Comparison of ENCODE assay signal across 7 mouse cellular contexts in genomic region chr3:138528265-138528664, GRCm38 (mm10). TPM values are rescaled to one million over a fixed set of nuclear protein-coding genes. Genes with fewer than 3 reads are reported as not detected.
DNase-seq lines count a peak whose midpoint lies in the region; ATAC-seq and TF ChIP-seq lines count a peak whose summit lies in the region.

No protein-coding gene starts in this region.

- no peak for ATAC-seq in lung, postnatal 0 days
- no peak for ATAC-seq in limb, embryonic 13.5 days (ENCODE audit: low FRiP score, low read depth)
- no peak for ATAC-seq in stomach, embryonic 15.5 days (ENCODE audit: insufficient read depth, low FRiP score, low read depth)

- H3K9ac ChIP-seq in lung, postnatal 0 days (replicated peaks; ENCODE audit: low read depth), result no peak overlapping the region
- peak overlapping the region; percentile 91 for H3K9ac ChIP-seq in limb, embryonic 13.5 days
- peak overlapping the region; percentile 80; the same call in 1 of the 2 replicates for H3K9ac ChIP-seq in stomach, embryonic 15.5 days

- TF ChIP-seq CTCF in lung, postnatal 0 days (IDR thresholded peaks at IDR 0.05), result no peak

- H3K4me1 ChIP-seq in lung, postnatal 0 days (ENCODE audit: insufficient read depth, low read depth, low read length), result peaks cover 11% of the 10 kb centered on the region; the same call in 1 of the 2 replicates
- peaks cover 37% of the 10 kb centered on the region for H3K4me1 ChIP-seq in forebrain, embryonic 10.5 days
- peaks cover 45% of the 10 kb centered on the region for H3K4me1 ChIP-seq in limb, embryonic 13.5 days
- peaks cover 20% of the 10 kb centered on the region for H3K4me1 ChIP-seq in stomach, embryonic 15.5 days

- H3K9me3 ChIP-seq in lung, postnatal 0 days (ENCODE audit: low read length), result no peaks in the 10 kb centered on the region
- no peaks in the 10 kb centered on the region for H3K9me3 ChIP-seq in forebrain, embryonic 10.5 days
- no peaks in the 10 kb centered on the region for H3K9me3 ChIP-seq in limb, embryonic 13.5 days
- H3K9me3 ChIP-seq in stomach, embryonic 15.5 days, result no peaks in the 10 kb centered on the region

- H3K36me3 ChIP-seq in lung, postnatal 0 days (ENCODE audit: insufficient read depth, low read length), result no peaks in the 10 kb centered on the region
- no peaks in the 10 kb centered on the region for H3K36me3 ChIP-seq in forebrain, embryonic 10.5 days (replicated peaks)
- H3K36me3 ChIP-seq in limb, embryonic 13.5 days, result no peaks in the 10 kb centered on the region
- no peaks in the 10 kb centered on the region for H3K36me3 ChIP-seq in stomach, embryonic 15.5 days

- DNase-seq in lung, postnatal 0 days (ENCODE audit: low spot score), result no peak
- DNase-seq in lung, adult 18-20 months, result no peak
- no peak for DNase-seq in forebrain, embryonic 10.5 days (ENCODE audit: extremely low spot score, low spot score)
- no peak for DNase-seq in left cerebral cortex, postnatal 25 days (ENCODE audit: low spot score in 2 of 2)
- DNase-seq in left cerebral cortex, adult 9 months (ENCODE audit: low spot score in 2 of 2), result no peak

- TF ChIP-seq EP300 in lung, postnatal 0 days (IDR thresholded peaks at IDR 0.05), result no peak

- 2% methylated on average over 16 of the region's 16 CpGs for WGBS in lung, postnatal 0 days
- 5% methylated on average over 16 of the region's 16 CpGs for WGBS in forebrain, embryonic 10.5 days
- 0% methylated on average over 16 of the region's 16 CpGs for WGBS in limb, embryonic 13.5 days
- WGBS in stomach, embryonic 15.5 days, result 2% methylated on average over 16 of the region's 16 CpGs

- no peaks in the 10 kb centered on the region for H3K27me3 ChIP-seq in lung, postnatal 0 days (replicated peaks; ENCODE audit: insufficient read depth, low read length)
- H3K27me3 ChIP-seq in forebrain, embryonic 10.5 days (ENCODE audit: poor library complexity, severe bottlenecking), result peaks cover 15% of the 10 kb centered on the region
- H3K27me3 ChIP-seq in limb, embryonic 13.5 days, result no peaks in the 10 kb centered on the region
- H3K27me3 ChIP-seq in stomach, embryonic 15.5 days (replicated peaks), result no peaks in the 10 kb centered on the region

- H3K27ac ChIP-seq in lung, postnatal 0 days (ENCODE audit: low read length), result no peak overlapping the region
- peak overlapping the region; percentile 98 for H3K27ac ChIP-seq in forebrain, embryonic 10.5 days
- no peak overlapping the region for H3K27ac ChIP-seq in limb, embryonic 13.5 days
- no peak overlapping the region for H3K27ac ChIP-seq in stomach, embryonic 15.5 days

- intact Hi-C loops in left cerebral cortex, postnatal 25 days (cut with DNase I), result loop anchor here (5.0 kb wide), 1 partner anchor 214 kb away; the partner anchor contains the start of gene Tspan5

- H3K4me2 ChIP-seq in lung, postnatal 0 days (replicated peaks; ENCODE audit: low read depth, low read length), result peak overlapping the region; percentile 83
- H3K4me2 ChIP-seq in limb, embryonic 13.5 days (replicated peaks), result peak overlapping the region; percentile 65
- peak overlapping the region; percentile 68 for H3K4me2 ChIP-seq in stomach, embryonic 15.5 days

- H3K4me3 ChIP-seq in lung, postnatal 0 days (ENCODE audit: low read depth, low read length), result peak overlapping the region; percentile 86
- peak overlapping the region; percentile 98 for H3K4me3 ChIP-seq in forebrain, embryonic 10.5 days
- H3K4me3 ChIP-seq in limb, embryonic 13.5 days, result peak overlapping the region; percentile 94
- H3K4me3 ChIP-seq in stomach, embryonic 15.5 days (replicated peaks), result peak overlapping the region; percentile 89

RNA-seq across cellular contexts. Expression of gene Eif4e, which starts 2.3 kb away (rescaled TPM):
- polyA plus RNA-seq in lung, postnatal 0 days (2015; fragmentation: Nextera tagmentation; extraction: Ambion mirVana), result 121 and 125 TPM in 2 replicates
- polyA plus RNA-seq in forebrain, embryonic 10.5 days (2016; fragmentation: Nextera tagmentation; extraction: Ambion mirVana), result 546 and 574 TPM in 2 replicates
- 402 TPM in 2 replicates for polyA plus RNA-seq in limb, embryonic 13.5 days (2015; fragmentation: Nextera tagmentation; extraction: Ambion mirVana)
- 295 and 313 TPM in 2 replicates for polyA plus RNA-seq in stomach, embryonic 15.5 days (2015; fragmentation: Nextera tagmentation; extraction: Ambion mirVana)
- total RNA-seq in left cerebral cortex, postnatal 25 days (2021), result 100 to 1,000 TPM; 176 to 189 TPM

RNA-seq across cellular contexts. Expression of gene Metap1, which starts 39.0 kb away (rescaled TPM):
- 23.9 and 25.2 TPM in 2 replicates for polyA plus RNA-seq in lung, postnatal 0 days (2015; fragmentation: Nextera tagmentation; extraction: Ambion mirVana)
- polyA plus RNA-seq in forebrain, embryonic 10.5 days (2016; fragmentation: Nextera tagmentation; extraction: Ambion mirVana), result 45.2 and 45.9 TPM in 2 replicates
- polyA plus RNA-seq in limb, embryonic 13.5 days (2015; fragmentation: Nextera tagmentation; extraction: Ambion mirVana), result 42.6 and 44.0 TPM in 2 replicates
- polyA plus RNA-seq in stomach, embryonic 15.5 days (2015; fragmentation: Nextera tagmentation; extraction: Ambion mirVana), result 46.1 and 48.1 TPM in 2 replicates
- 10 to 100 TPM; 40.5 to 43.8 TPM for total RNA-seq in left cerebral cortex, postnatal 25 days (2021)
